19 mouse cellular contexts compared by ENCODE assay signal in genomic region chr12:76923118-76923517, GRCm38 (mm10). TPM values are rescaled to one million over a fixed set of nuclear protein-coding genes. Genes with fewer than 3 reads are reported as not detected.
DNase-seq lines count a peak whose midpoint lies in the region; ATAC-seq lines count a peak whose summit lies in the region.
"Had no signal": no experiment of that assay in that cellular context is flagged by ENCODE, and none has a peak within 500 bp of the region (broad histone marks: within the 10 kb centered on the region; RNA-seq: fewer than 3 reads in every experiment).

No protein-coding gene starts in this region.

- H3K36me3 ChIP-seq in heart, embryonic 11.5 days (ENCODE audit: control insufficient read depth, insufficient read depth, low read length), result no peaks in the 10 kb centered on the region
- peaks cover 5% of the 10 kb centered on the region for H3K36me3 ChIP-seq in hindbrain, embryonic 16.5 days (ENCODE audit: control insufficient read depth, insufficient read depth, low read length)
- 0 out of 2 replicates have a peak, but pooled peaks cover 3% of the 10 kb centered on the region for H3K36me3 ChIP-seq in intestine, embryonic 15.5 days

- H3K4me2 ChIP-seq in heart, embryonic 11.5 days, result no peak overlapping the region
- H3K4me2 ChIP-seq in hindbrain, embryonic 16.5 days (ENCODE audit: low read length), result no peak overlapping the region
- no peak overlapping the region for H3K4me2 ChIP-seq in intestine, embryonic 15.5 days (replicated peaks)
- H3K4me2 ChIP-seq: embryonic facial prominence, embryonic 15.5 days; liver, embryonic 12.5 days; midbrain, embryonic 13.5 days had no signal

- no peak overlapping the region for H3K9ac ChIP-seq in heart, embryonic 11.5 days (ENCODE audit: low read depth, low read length)
- no peak overlapping the region for H3K9ac ChIP-seq in hindbrain, embryonic 16.5 days (ENCODE audit: low read depth, low read length)
- no peak overlapping the region for H3K9ac ChIP-seq in intestine, embryonic 15.5 days
- H3K9ac ChIP-seq: embryonic facial prominence, embryonic 15.5 days; liver, embryonic 12.5 days; midbrain, embryonic 13.5 days had no signal

- no peaks in the 10 kb centered on the region for H3K27me3 ChIP-seq in heart, embryonic 11.5 days (ENCODE audit: control insufficient read depth, insufficient read depth, low read length)
- H3K27me3 ChIP-seq in hindbrain, embryonic 16.5 days (replicated peaks; ENCODE audit: control insufficient read depth, insufficient read depth, low read length), result no peaks in the 10 kb centered on the region
- H3K27me3 ChIP-seq in intestine, embryonic 15.5 days (replicated peaks), result no peaks in the 10 kb centered on the region
- H3K27me3 ChIP-seq: embryonic facial prominence, embryonic 15.5 days; liver, embryonic 12.5 days; midbrain, embryonic 13.5 days had no signal

- no peaks in the 10 kb centered on the region for H3K4me1 ChIP-seq in heart, embryonic 11.5 days (ENCODE audit: control insufficient read depth, insufficient read depth, low read length)
- no peaks in the 10 kb centered on the region for H3K4me1 ChIP-seq in hindbrain, embryonic 16.5 days (ENCODE audit: control insufficient read depth, insufficient read depth, low read depth, low read length)
- H3K4me1 ChIP-seq in intestine, embryonic 15.5 days (replicated peaks), result no peaks in the 10 kb centered on the region
- H3K4me1 ChIP-seq: embryonic facial prominence, embryonic 15.5 days; limb, embryonic 10.5 days; midbrain, embryonic 13.5 days had no signal

- no peak overlapping the region for H3K4me3 ChIP-seq in heart, embryonic 11.5 days (ENCODE audit: low read depth, low read length)
- no peak overlapping the region for H3K4me3 ChIP-seq in hindbrain, embryonic 16.5 days (ENCODE audit: low read length)
- no peak overlapping the region for H3K4me3 ChIP-seq in intestine, embryonic 15.5 days (replicated peaks)
- H3K4me3 ChIP-seq: embryonic facial prominence, embryonic 15.5 days; limb, embryonic 10.5 days; liver, embryonic 12.5 days; midbrain, embryonic 13.5 days; myocyte had no signal

- no peaks in the 10 kb centered on the region for H3K9me3 ChIP-seq in heart, embryonic 11.5 days (replicated peaks; ENCODE audit: control insufficient read depth, low read length)
- no peaks in the 10 kb centered on the region for H3K9me3 ChIP-seq in hindbrain, embryonic 16.5 days (ENCODE audit: control insufficient read depth, low read length)
- no peaks in the 10 kb centered on the region for H3K9me3 ChIP-seq in intestine, embryonic 15.5 days
- H3K9me3 ChIP-seq: embryonic facial prominence, embryonic 15.5 days; limb, embryonic 10.5 days; liver, embryonic 12.5 days; midbrain, embryonic 13.5 days had no signal

- DNase-seq in heart, adult 11 months, result peak; percentile 96
- DNase-seq in lung, postnatal 10 days, result peak; percentile 18
- no peak for DNase-seq in lung, postnatal 14 days
- peak; percentile 31 for DNase-seq in lung, postnatal 36 days
- peak; percentile 39 for DNase-seq in thymus, postnatal 4 days
- DNase-seq: cerebellum, adult 9-10 months; gastrocnemius, postnatal 14 days; retina, postnatal 1 day; right cerebral cortex, postnatal 4 days had no signal

- no peak overlapping the region for H3K27ac ChIP-seq in heart, embryonic 11.5 days (ENCODE audit: low read depth, low read length)
- H3K27ac ChIP-seq in hindbrain, embryonic 16.5 days (ENCODE audit: low read depth, low read length), result no peak overlapping the region
- no peak overlapping the region for H3K27ac ChIP-seq in intestine, embryonic 15.5 days
- H3K27ac ChIP-seq: embryonic facial prominence, embryonic 15.5 days; kidney, postnatal 0 days; limb, embryonic 10.5 days; liver, embryonic 12.5 days; midbrain, embryonic 13.5 days had no signal

- no peak for ATAC-seq in heart, embryonic 11.5 days (replicated peaks; ENCODE audit: insufficient number of reproducible peaks, low FRiP score, low TSS enrichment)
- no peak for ATAC-seq in hindbrain, embryonic 16.5 days
- ATAC-seq in intestine, embryonic 15.5 days, result no peak
- ATAC-seq: intestine, embryonic 16.5 days; liver, embryonic 12.5 days; midbrain, embryonic 13.5 days had no signal

- WGBS in heart, embryonic 11.5 days (ENCODE audit: insufficient replicate concordance), result 86% methylated on average over 8 of the region's 8 CpGs
- 94% methylated on average over 8 of the region's 8 CpGs for WGBS in hindbrain, embryonic 16.5 days
- WGBS in intestine, embryonic 15.5 days, result 77% methylated on average over 8 of the region's 8 CpGs

RNA-seq across cellular contexts. Expression of gene Max, which starts 38.9 kb away (rescaled TPM):
- polyA plus RNA-seq in heart, embryonic 11.5 days (2014; fragmentation: Nextera tagmentation; extraction: Ambion mirVana), result 13.6 and 26.4 TPM in 2 replicates
- 16.4 and 17.0 TPM in 2 replicates for polyA plus RNA-seq in hindbrain, embryonic 16.5 days (2015; fragmentation: Nextera tagmentation; extraction: Ambion mirVana)
- 13.0 and 13.1 TPM in 2 replicates for polyA plus RNA-seq in intestine, embryonic 15.5 days (2015; fragmentation: Nextera tagmentation; extraction: Ambion mirVana)
